In the genomic region with DNA sequence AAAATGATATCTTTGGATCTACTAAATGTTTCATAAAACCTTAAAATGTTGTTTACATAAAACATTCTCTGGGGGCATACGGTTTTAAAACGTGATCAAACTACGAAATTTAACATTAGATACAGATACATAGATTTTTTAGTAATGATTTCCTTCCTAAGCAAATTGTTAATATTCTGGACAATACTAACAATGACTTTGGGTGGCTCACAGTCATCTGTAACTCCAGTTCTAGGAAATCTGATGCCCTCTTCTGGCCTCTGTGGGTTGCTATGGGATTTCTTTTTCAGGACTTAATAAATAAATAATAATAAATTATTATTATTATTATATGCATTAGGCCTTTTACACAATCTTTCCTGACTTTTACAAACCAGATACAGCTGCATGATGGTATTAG, we compare ENCODE assay signal across 8 mouse cellular contexts. TPM values are rescaled to one million over a fixed set of nuclear protein-coding genes. Genes with fewer than 3 reads are reported as not detected.
DNase-seq lines count a peak whose midpoint lies in the region; ATAC-seq and TF ChIP-seq lines count a peak whose summit lies in the region.

No protein-coding gene starts in this region.

- peak; percentile 54 for TF ChIP-seq CTCF in gastrocnemius, adult 2 months (IDR thresholded peaks at IDR 0.05)

- intact Hi-C loops in gastrocnemius, adult 2 months (cut with DNase I) = no loop called here
- intact Hi-C loops in gastrocnemius, postnatal 14 days (cut with DNase I; ENCODE audit: low total_unique reads) = no loop called here

- no peak for ATAC-seq in embryonic facial prominence, embryonic 11.5 days (replicated peaks; ENCODE audit: insufficient number of reproducible peaks, low FRiP score, low TSS enrichment, low read depth)
- ATAC-seq in hindbrain, embryonic 16.5 days = no peak
- no peak for ATAC-seq in lung, embryonic 16.5 days (ENCODE audit: low read depth)

- DNase-seq in gastrocnemius, adult 2 months = no peak
- DNase-seq in gastrocnemius, postnatal 14 days = no peak
- peak; percentile 55 for DNase-seq in embryonic facial prominence, embryonic 11.5 days (ENCODE audit: low spot score)
- no peak for DNase-seq in urinary bladder, postnatal 36 days (ENCODE audit: low spot score in 2 of 2)
- DNase-seq in urinary bladder, postnatal 4 days (ENCODE audit: low spot score in 2 of 2) = no peak
- DNase-seq in thymus, postnatal 36 days = no peak

- H3K4me2 ChIP-seq in embryonic facial prominence, embryonic 11.5 days (ENCODE audit: low read depth, low read length) = no peak overlapping the region; the same call in 1 of the 2 replicates
- peak overlapping the region; percentile 49 for H3K4me2 ChIP-seq in hindbrain, embryonic 16.5 days (ENCODE audit: low read length)
- peak overlapping the region; percentile 56 for H3K4me2 ChIP-seq in lung, embryonic 16.5 days (ENCODE audit: low read depth, low read length)

- peak overlapping the region; percentile 78 for H3K4me3 ChIP-seq in gastrocnemius, adult 2 months
- peak overlapping the region; percentile 67 for H3K4me3 ChIP-seq in embryonic facial prominence, embryonic 11.5 days (ENCODE audit: low read depth, low read length)
- H3K4me3 ChIP-seq in hindbrain, embryonic 16.5 days (ENCODE audit: low read length) = peak overlapping the region; percentile 61
- peak overlapping the region; percentile 89 for H3K4me3 ChIP-seq in lung, embryonic 16.5 days (ENCODE audit: low read length)

- no peaks in the 10 kb centered on the region for H3K36me3 ChIP-seq in embryonic facial prominence, embryonic 11.5 days (replicated peaks; ENCODE audit: control insufficient read depth, insufficient read depth, low read depth, low read length)
- H3K36me3 ChIP-seq in hindbrain, embryonic 16.5 days (ENCODE audit: control insufficient read depth, insufficient read depth, low read length) = no peaks in the 10 kb centered on the region
- H3K36me3 ChIP-seq in lung, embryonic 16.5 days (ENCODE audit: control insufficient read depth, insufficient read depth, low read length) = no peaks in the 10 kb centered on the region

- H3K27ac ChIP-seq in gastrocnemius, adult 2 months = peak overlapping the region; percentile 99
- no peak overlapping the region for H3K27ac ChIP-seq in embryonic facial prominence, embryonic 11.5 days (replicated peaks; ENCODE audit: low read depth, low read length)
- H3K27ac ChIP-seq in hindbrain, embryonic 16.5 days (ENCODE audit: low read depth, low read length) = no peak overlapping the region
- no peak overlapping the region for H3K27ac ChIP-seq in lung, embryonic 16.5 days (ENCODE audit: low read length)

- no peaks in the 10 kb centered on the region for H3K4me1 ChIP-seq in embryonic facial prominence, embryonic 11.5 days (ENCODE audit: control insufficient read depth, insufficient read depth, low read length)
- H3K4me1 ChIP-seq in hindbrain, embryonic 16.5 days (ENCODE audit: control insufficient read depth, insufficient read depth, low read depth, low read length) = peaks cover 3% of the 10 kb centered on the region
- H3K4me1 ChIP-seq in lung, embryonic 16.5 days (replicated peaks; ENCODE audit: control insufficient read depth, insufficient read depth, low read length) = no peaks in the 10 kb centered on the region; the same call in 1 of the 2 replicates

- no peaks in the 10 kb centered on the region for H3K9me3 ChIP-seq in embryonic facial prominence, embryonic 11.5 days (replicated peaks; ENCODE audit: control insufficient read depth, low read length)
- H3K9me3 ChIP-seq in hindbrain, embryonic 16.5 days (ENCODE audit: control insufficient read depth, low read length) = no peaks in the 10 kb centered on the region
- H3K9me3 ChIP-seq in lung, embryonic 16.5 days (ENCODE audit: control insufficient read depth, low read length) = no peaks in the 10 kb centered on the region

- 20% methylated on average over 3 of the region's 3 CpGs for WGBS in embryonic facial prominence, embryonic 11.5 days
- WGBS in hindbrain, embryonic 16.5 days = 16% methylated on average over 3 of the region's 3 CpGs
- 15% methylated on average over 3 of the region's 3 CpGs for WGBS in lung, embryonic 16.5 days

- no peak overlapping the region for H3K9ac ChIP-seq in embryonic facial prominence, embryonic 11.5 days (replicated peaks; ENCODE audit: low read length)
- H3K9ac ChIP-seq in hindbrain, embryonic 16.5 days (ENCODE audit: low read depth, low read length) = no peak overlapping the region
- H3K9ac ChIP-seq in lung, embryonic 16.5 days (ENCODE audit: low read length) = no peak overlapping the region

- H3K27me3 ChIP-seq in embryonic facial prominence, embryonic 11.5 days (ENCODE audit: control insufficient read depth, insufficient read depth, low read length) = no peaks in the 10 kb centered on the region
- no peaks in the 10 kb centered on the region for H3K27me3 ChIP-seq in hindbrain, embryonic 16.5 days (replicated peaks; ENCODE audit: control insufficient read depth, insufficient read depth, low read length)
- no peaks in the 10 kb centered on the region for H3K27me3 ChIP-seq in lung, embryonic 16.5 days (ENCODE audit: control insufficient read depth, insufficient read depth, low read depth, low read length)

RNA-seq across cellular contexts. Expression of gene Slc47a1, which starts 30.9 kb away (rescaled TPM):
- 10 to 100 TPM; 13.4 to 24.4 TPM for total RNA-seq in gastrocnemius, adult 2 months (2021)
- total RNA-seq in gastrocnemius, postnatal 14 days (2021) = 1 to 10 TPM; 5.9 to 7.7 TPM
- 0.18 and 0.48 TPM in 2 replicates for polyA plus RNA-seq in embryonic facial prominence, embryonic 11.5 days (2014; fragmentation: Nextera tagmentation; extraction: Ambion mirVana)
- 0.69 and 1.0 TPM in 2 replicates for polyA plus RNA-seq in hindbrain, embryonic 16.5 days (2015; fragmentation: Nextera tagmentation; extraction: Ambion mirVana)
- polyA plus RNA-seq in lung, embryonic 16.5 days (2015; fragmentation: Nextera tagmentation; extraction: Ambion mirVana) = 3.6 and 4.5 TPM in 2 replicates

RNA-seq across cellular contexts. Expression of gene Rnf112, which starts 44.9 kb away (rescaled TPM):
- total RNA-seq in gastrocnemius, adult 2 months (2021) = under 1 TPM in 1 of 2 experiments, not detected in 1; 0.11 TPM
- 1 to 10 TPM in 1 of 2 experiments, under 1 TPM in 1; 0.86 to 1.1 TPM for total RNA-seq in gastrocnemius, postnatal 14 days (2021)
- polyA plus RNA-seq in embryonic facial prominence, embryonic 11.5 days (2014; fragmentation: Nextera tagmentation; extraction: Ambion mirVana) = 0.25 and 0.42 TPM in 2 replicates
- 30.4 and 32.4 TPM in 2 replicates for polyA plus RNA-seq in hindbrain, embryonic 16.5 days (2015; fragmentation: Nextera tagmentation; extraction: Ambion mirVana)
- polyA plus RNA-seq in lung, embryonic 16.5 days (2015; fragmentation: Nextera tagmentation; extraction: Ambion mirVana) = 0.78 and 1.2 TPM in 2 replicates

Comparison
In these comparisons a context has a peak if more than half of its experiments do, and no peak if none do; other contexts are left out.
1. RNA of gene Rnf112, which starts 44.9 kb away (polyA plus RNA-seq): 30.4 to 32.4 TPM in hindbrain, embryonic 16.5 days; 0.78 to 1.2 TPM in lung, embryonic 16.5 days and 0.25 to 0.42 TPM in embryonic facial prominence, embryonic 11.5 days; every median in the first group is over 10 times any median in the second.
2. Peak in every context shown above with its lines, with median percentiles within 50 percentile points of each other: H3K4me3 ChIP-seq.